Mouse (Mus musculus): ENCODE measurements at regions not wholly inside any gene's neighbourhood (a gene's known extent, or its start where the extent isn't known, plus 50 kb on each side); places are given as distances from the start of the nearest gene placed in this dataset.

GRCm38 (mm10) chr8:115544067-115544466 lies 163.5 kb downstream of the Maf start:
- DNase-seq = no peak

GRCm38 (mm10) chr8:115542935-115543334 lies 164.7 kb downstream of the Maf start:
- no peak for DNase-seq

DNA sequence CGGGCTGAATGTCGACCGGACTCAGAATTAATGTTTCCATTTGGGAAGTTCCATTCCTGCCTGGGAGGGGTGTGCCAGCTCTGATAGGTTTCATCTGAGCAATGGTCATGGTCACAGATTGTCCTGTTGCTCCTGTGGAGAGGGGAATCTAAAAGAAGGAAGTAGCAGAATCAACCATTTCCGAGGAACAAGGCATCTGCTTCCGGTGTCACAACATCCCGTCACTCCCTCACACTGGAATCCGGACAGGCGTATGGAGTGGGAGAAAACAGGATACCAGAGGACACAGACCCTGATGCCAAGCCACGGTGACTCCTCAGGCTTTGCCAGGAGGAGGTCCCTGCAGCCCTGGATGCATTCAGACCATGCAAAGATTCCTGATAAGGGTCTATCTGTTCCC lies 168.0 kb downstream of the Maf start:
- no peak for DNase-seq

GRCm38 (mm10) chr8:115538236-115538635 lies 169.4 kb downstream of the Maf start:
- DNase-seq = no peak

DNA sequence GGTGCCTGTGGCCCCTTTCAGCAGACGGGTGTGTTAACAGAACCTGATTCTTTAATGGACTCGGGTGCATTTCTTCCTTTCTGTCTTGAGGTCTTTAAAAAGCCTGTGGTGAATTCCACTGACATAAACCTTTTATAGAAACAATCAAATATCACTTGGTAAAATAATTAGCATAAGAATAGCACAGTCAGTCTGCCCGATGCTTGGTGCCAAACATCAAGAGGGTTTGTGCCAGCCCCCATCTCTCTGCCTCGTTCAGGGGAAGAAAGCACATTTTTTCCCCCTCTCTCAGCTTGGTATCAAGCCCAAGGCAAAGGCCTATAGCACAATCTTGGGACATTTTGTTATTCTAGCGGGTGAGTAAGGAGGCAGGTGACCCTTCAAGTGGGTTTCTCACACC lies 169.8 kb downstream of the Maf start:
- no peak for DNase-seq

DNA sequence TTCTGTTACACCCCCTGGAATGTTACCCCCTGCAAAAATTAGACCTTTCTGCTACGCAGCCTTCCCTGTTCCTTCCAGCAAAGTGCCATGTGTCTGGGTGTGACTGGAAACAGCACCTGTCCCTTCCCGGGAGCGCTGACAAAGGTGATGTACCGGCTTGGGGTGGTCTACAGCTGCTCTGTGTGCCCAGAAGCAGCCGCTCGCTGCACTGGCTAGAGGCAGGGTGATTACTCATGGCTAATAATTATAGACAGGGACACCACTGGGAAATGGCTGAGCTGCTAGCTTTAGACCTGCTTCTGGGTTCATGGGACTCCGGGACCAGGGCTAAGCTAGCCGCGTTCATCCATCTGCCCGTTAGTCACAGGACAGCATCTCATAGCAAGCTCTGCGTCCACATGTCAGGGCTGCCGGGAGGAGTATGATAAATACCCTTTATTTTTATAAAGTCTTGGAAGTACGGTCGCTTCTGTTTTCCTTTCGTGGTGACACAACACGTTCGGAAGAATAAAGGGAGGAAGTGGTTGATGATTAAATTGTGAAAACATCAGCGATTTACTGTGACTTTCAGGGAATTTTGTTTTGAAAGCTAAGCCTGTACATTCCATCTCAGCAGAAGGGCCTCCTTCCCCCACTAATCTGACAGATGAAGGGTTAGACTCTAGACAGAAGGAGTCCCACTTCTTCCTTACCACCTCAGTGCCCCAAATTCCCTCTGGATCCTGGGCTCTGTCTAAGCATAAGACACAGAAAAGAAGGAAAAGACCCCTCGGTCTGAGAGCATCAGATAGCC lies 170.8 kb downstream of the Maf start:
- no peak for DNase-seq

DNA sequence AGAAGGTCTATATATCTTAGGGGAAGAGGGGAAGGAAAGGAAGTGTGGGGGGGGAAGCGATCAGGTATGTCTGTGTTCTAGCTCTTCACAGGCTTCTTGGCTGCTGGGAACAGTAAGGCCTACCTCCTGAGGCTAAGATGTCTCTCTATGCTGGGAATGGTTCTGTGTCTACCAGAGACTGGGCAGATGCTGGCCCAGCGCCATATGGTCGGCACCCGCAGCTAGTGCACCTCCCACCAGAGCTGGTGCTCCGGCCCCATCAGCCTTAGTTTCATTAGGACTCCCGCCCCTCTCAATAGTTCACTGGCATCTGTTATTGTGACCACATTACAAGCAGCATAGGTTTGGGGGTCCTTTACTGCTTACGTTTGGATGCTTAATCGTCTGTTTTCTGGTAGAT lies 171.6 kb downstream of the Maf start:
- no peak for DNase-seq

DNA sequence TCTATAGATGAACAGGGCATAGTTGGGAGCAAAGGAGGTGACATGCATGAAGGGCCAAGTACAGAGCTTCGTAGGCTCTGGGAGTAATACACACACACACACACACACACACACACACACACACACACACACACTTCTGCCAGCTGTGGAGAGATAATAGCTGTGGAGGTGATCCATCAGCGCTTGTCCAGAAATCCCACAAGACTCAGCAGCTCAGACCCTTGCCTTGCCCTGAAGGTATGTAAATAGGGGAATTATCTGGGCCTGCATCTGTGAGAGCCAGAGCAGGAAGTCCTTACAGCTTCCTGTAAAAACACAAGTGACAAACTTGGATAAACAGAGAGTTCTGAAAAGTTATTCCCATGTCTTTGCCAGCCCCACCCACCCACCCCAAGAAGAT lies 173.6 kb downstream of the Maf start:
- no peak for DNase-seq

- no peak for DNase-seq
Observed at GRCm38 (mm10) chr8:115531343-115531742, 176.3 kb downstream of the Maf start.

- DNase-seq = peak; percentile 14
Observed at GRCm38 (mm10) chr8:115529568-115530342, 177.8 kb downstream of the Maf start.

GRCm38 (mm10) chr8:115528879-115529278 lies 178.7 kb downstream of the Maf start:
- no peak for DNase-seq

GRCm38 (mm10) chr8:115525149-115525548 lies 182.4 kb downstream of the Maf start:
- DNase-seq = no peak

DNA sequence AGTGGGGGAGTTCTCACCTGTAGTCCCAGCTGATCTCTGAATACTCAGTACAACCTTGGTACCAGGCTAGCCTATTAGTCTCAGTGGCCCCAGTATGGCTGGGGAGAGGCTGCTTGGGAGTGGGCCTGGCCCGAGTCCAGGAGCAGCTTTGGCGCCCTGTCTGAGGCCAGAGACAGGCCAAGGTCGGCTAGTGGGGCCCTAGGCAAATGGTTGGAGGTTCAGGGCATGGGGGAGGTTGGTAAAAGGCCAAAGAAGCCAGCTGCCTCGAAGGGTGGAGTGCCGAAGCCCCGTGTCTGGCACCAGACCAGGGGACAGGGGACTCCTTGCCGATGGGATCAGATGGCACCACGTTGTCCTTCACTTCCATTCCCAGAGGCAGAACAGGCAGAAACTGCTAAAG lies 182.9 kb downstream of the Maf start:
- DNase-seq = no peak

GRCm38 (mm10) chr8:115522527-115522926 lies 185.1 kb downstream of the Maf start:
- no peak for DNase-seq

GRCm38 (mm10) chr8:115515647-115516046 lies 191.9 kb downstream of the Maf start:
- DNase-seq = no peak

GRCm38 (mm10) chr8:115514485-115514884 lies 193.1 kb downstream of the Maf start:
- no peak for DNase-seq

DNA sequence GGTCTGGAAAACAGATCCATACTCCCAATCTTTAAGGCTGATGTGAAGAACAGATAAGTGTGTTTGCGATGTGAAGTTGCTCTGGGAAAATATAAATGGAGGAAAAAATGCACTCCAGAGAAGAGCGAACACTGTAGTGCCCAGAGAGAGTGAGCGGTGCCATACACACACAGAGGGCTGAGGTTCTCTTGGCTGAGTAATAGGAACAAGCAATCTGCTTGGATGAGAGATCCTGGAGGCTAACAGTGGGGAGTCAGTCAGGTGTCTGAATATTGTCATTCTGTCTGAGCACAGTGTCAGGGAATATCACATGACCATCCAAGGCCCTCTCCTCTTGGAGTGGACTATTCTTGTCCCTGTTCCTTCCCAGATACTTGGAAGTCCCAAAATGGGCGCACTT lies 200.4 kb downstream of the Maf start:
- DNase-seq = no peak

- DNase-seq = no peak
Observed at GRCm38 (mm10) chr8:115506741-115507140, 200.9 kb downstream of the Maf start.

- no peak for DNase-seq
Observed at GRCm38 (mm10) chr8:115496016-115496415, 211.6 kb downstream of the Maf start.

- no peak for DNase-seq
Observed at GRCm38 (mm10) chr8:115494353-115494752, 213.2 kb downstream of the Maf start.

DNA sequence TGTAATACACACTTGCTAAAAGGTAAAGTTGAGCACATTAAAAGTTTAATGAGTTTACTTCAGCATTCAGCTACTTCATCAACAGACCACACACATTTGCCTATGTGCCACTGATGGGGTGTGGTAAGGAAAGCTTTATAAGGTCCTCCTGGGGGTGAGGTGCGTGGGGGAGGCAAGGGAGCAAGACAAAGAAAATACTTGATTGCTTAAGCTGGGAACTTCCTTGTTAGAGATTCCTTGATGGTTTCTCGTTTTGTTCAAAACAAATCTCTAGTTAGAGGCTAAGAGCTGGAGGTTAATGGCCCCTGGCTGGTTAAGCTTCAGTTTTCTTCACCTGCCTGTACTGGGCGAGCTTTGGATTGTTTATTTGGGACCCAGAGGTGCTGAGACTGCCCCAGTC lies 220.7 kb downstream of the Maf start:
- DNase-seq = no peak

GRCm38 (mm10) chr8:115481136-115481535 lies 226.5 kb downstream of the Maf start:
- DNase-seq = no peak

GRCm38 (mm10) chr8:115478406-115479060 lies 229.1 kb downstream of the Maf start:
- DNase-seq = no peak

DNA sequence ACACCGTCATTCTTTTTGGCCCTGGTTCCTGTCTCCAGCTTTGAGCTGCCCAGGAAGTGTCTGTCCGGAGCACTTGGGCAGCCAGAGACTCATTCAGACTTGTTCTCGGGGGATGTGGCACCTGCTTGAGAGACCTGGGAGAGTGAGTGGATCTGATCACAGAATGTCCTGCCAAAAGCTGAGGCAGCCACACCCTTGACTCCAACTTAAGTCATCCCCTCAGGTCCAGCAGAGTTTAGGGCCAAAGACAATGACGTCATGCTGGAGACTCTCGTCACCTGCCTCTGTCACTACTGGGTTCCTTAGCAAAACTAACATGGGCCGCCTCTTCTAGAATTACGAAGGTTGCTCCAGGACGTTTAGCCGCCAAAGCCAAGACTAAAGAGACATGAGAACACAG lies 231.5 kb downstream of the Maf start:
- DNase-seq = no peak
